Mouse (Mus musculus) G1E (cell line): ENCODE data around the gene Pbx1. TPM values are rescaled to one million over a fixed set of nuclear protein-coding genes. Genes with fewer than 3 reads are reported as not detected.

Experiments used
- ATAC-seq: 2 replicates; pipeline ENCODE4 v1.8.0; 2016; ENCODE audit warnings: mild to moderate bottlenecking; ENCODE audit not compliant: insufficient number of reproducible peaks, poor library complexity, low FRiP score, severe bottlenecking; ENCODE audit errors: extremely low read depth
- DNase-seq: peaks from one replicate; pipeline ENCODE4 v3.0.0; 2012; ENCODE audit warnings: low spot score
- H3K27me3 ChIP-seq: 2 replicates; pipeline ENCODE4 v1.6.1; 2012; ENCODE audit warnings: mild to moderate bottlenecking, low read length, inconsistent platforms; ENCODE audit not compliant: insufficient read depth
- H3K36me3 ChIP-seq: replicated peaks from 2 replicates; pipeline ENCODE3; 2012; ENCODE audit warnings: mild to moderate bottlenecking, inconsistent platforms
- H3K4me1 ChIP-seq: 2 replicates; pipeline ENCODE4 v1.6.1; 2012; ENCODE audit warnings: low read depth, low read length, inconsistent platforms, mixed read lengths; ENCODE audit not compliant: insufficient read depth
- H3K4me3 ChIP-seq: 2 replicates; pipeline ENCODE4 v1.5.1; 2012; ENCODE audit warnings: low read depth, mild to moderate bottlenecking, inconsistent platforms, low read length, moderate library complexity, mixed read lengths
- H3K9me3 ChIP-seq: replicated peaks from 2 replicates; pipeline ENCODE4 v1.6.1; 2012; ENCODE audit warnings: inconsistent platforms
- CTCF ChIP-seq: IDR thresholded peaks from 2 replicates; pipeline ENCODE4 v1.5.1; 2012; ENCODE audit warnings: low read depth, low read length, inconsistent platforms, mixed read lengths
- GATA1 ChIP-seq: IDR thresholded peaks from 2 replicates; pipeline ENCODE4 v1.6.1; 2012; ENCODE audit warnings: borderline replicate concordance, low read length, inconsistent platforms, mixed read lengths
- GATA2 ChIP-seq: IDR thresholded peaks from 2 replicates; pipeline ENCODE4 v1.6.1; 2012; ENCODE audit warnings: low read depth, low read length, inconsistent platforms, borderline replicate concordance
- POLR2AphosphoS5 ChIP-seq: IDR thresholded peaks from 2 replicates; pipeline ENCODE4 v1.6.1; 2012; ENCODE audit warnings: low read depth, low read length, inconsistent platforms; ENCODE audit not compliant: insufficient replicate concordance
- TAL1 ChIP-seq: conservative IDR thresholded peaks from 2 replicates; pipeline ENCODE4 v1.6.1; 2012; ENCODE audit warnings: low read depth, low read length, inconsistent platforms, mixed read lengths
- polyA plus RNA-seq: library from polyadenylated mRNA; stranded (reverse); fragments of >175 nt; gene quantifications from 2 replicates; pipeline ENCODE4 v1.2.3, GENCODE M21; 2012
- total RNA-seq, 2 experiments: library from RNA; stranded (forward) in 1 of 2; stranded (reverse) in 1 of 2; fragments of 200-1000 nt in 1 of 2; fragments of >200 nt in 1 of 2; fragmentation: Nextera tagmentation in 1 of 2; gene quantifications; 2 replicates each; pipeline ENCODE4 v1.2.3; 2014 to 2017

The Pbx1 gene
- total and polyA plus RNA-seq, 3 experiments, result 0.11 to 0.23 TPM; not detected in 1

DNA sequence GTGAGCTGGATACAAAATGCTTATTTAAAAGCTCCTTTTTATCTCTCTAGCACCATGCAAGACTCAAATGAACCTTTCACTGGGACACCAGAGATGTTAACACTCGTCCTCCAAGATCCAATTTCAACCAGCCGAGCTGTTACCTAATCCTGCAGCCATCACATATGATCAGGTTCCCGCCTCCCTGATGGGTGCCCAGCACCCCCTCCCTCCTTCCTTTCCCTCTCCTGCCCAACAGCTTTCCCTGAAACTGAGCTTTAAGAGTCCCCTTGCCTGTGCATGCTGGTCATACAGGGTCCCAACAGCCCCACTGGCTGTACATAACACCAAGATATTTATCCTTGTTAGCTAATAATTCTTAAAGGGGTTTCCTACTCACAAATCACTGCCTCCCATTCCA lies 218.5 kb downstream of the Pbx1 start:
- ATAC-seq (no peak), DNase-seq (no peak)
- Histone ChIP-seq H3K27me3 (no peaks in the 10 kb centered on the region), H3K36me3 (no peaks in the 10 kb centered on the region), H3K4me3 (no peak overlapping the region), H3K9me3 (peaks cover 71% of the 10 kb centered on the region), H3K4me1 (no peaks in the 10 kb centered on the region)
- TF ChIP-seq GATA2 (no peak), POLR2AphosphoS5 (no peak), TAL1 (no peak), GATA1 (no peak), CTCF (no peak)

DNA sequence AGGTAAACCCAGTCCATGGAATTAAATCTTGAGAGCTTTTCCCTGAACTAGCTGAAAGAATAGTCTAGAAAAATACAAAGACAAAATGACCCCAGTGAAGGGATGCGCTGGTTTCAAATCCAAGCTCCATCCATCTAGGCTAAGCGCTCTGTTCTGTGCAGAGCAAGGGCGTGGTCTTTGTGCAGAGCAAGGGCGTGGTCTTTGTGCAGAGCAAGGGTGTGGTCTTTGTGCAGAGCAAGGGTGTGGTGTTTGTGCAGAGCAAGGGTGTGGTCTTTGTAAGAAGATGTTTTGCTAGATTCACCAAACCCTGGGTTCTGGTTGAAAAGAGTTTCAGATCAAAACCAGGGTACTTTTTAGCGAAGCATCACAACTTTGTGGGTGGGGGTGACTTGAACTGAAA lies 221.7 kb downstream of the Pbx1 start:
- no peak overlapping the region for H3K4me3 ChIP-seq
- H3K9me3 ChIP-seq, result peaks cover 69% of the 10 kb centered on the region
- DNase-seq (no peak), ATAC-seq (no peak)
- TF ChIP-seq GATA1 (no peak), TAL1 (no peak), CTCF (no peak), GATA2 (no peak), POLR2AphosphoS5 (no peak)
- H3K27me3 ChIP-seq, result no peaks in the 10 kb centered on the region
- H3K36me3 ChIP-seq, result no peaks in the 10 kb centered on the region
- H3K4me1 ChIP-seq, result no peaks in the 10 kb centered on the region

DNA sequence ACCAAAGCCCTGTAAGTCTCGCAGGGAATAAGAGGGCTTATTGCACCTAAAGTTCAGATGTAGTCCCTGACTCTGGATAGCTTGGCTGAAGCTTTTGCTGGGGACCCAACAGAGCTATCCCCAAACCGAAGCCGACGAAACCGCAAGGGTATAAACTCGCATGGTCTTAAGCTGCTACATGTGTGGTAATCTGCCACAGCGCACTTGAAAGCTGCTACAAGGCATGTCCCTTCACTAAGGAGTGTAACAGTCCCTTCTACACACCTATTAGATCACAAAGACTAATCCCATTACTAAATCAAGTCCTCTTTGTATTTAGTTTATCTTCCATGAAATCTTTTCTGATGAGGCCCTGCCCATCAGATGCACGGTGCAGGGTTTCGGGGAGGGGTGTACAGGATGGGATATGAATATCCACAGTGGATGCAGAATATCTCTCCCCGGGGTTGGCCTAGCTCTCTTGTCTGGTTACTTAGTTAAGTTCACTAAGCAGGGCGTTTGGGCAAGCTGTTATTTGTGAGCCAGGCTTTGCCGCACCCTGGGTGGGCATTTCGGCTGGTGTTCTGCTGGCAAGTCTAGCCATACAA lies 231.4 kb downstream of the Pbx1 start:
- DNase-seq, result no peak
- Histone ChIP-seq H3K9me3 (peaks cover 31% of the 10 kb centered on the region), H3K4me3 (no peak overlapping the region), H3K36me3 (no peaks in the 10 kb centered on the region), H3K4me1 (no peaks in the 10 kb centered on the region), H3K27me3 (no peaks in the 10 kb centered on the region)
- ATAC-seq, result no peak
- no peak for TF ChIP-seq TAL1
- no peak for TF ChIP-seq GATA1
- no peak for TF ChIP-seq GATA2
- no peak for TF ChIP-seq CTCF
- no peak for TF ChIP-seq POLR2AphosphoS5

DNA sequence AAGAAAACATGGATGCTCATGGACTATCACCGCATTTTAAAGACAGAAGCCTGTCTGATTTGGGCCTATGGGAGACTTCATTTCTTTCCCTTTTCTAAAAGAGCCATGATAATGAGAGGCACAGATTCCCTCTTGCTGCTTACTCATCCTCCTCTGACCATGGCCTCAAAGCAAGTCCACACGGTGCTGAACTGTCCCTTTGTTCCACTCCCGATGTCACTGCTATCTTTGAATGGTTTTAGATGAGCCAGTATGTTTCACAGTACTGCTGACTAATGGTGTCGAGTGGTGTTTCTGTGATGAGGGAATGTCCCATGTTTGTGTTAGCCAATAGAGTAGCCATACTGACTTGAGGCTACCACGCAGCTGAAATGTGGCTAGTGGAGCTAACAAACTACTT lies 233.8 kb downstream of the Pbx1 start:
- no peak overlapping the region for H3K4me3 ChIP-seq
- no peaks in the 10 kb centered on the region for H3K4me1 ChIP-seq
- DNase-seq (no peak), ATAC-seq (no peak)
- H3K9me3 ChIP-seq, result peaks cover 27% of the 10 kb centered on the region
- H3K36me3 ChIP-seq, result no peaks in the 10 kb centered on the region
- no peaks in the 10 kb centered on the region for H3K27me3 ChIP-seq
- TF ChIP-seq TAL1 (no peak), GATA2 (no peak), GATA1 (no peak), POLR2AphosphoS5 (no peak), CTCF (no peak)

DNA sequence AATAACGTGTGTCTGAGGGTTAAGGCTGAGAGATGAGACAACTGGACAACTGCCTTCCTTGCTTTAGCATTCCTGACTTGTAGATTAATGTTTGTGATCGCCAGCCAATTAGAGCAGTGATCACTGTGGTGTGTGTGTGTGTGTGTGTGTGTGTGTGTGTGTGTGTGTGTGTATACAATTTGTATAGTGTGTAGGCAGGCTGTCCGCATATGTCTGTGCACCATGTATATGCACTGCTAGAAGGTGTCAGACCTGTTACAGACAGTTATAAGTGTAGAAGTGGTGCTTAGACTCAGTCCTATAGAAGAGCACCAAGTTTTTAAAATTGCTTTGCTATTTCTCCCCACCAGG lies 234.2 kb downstream of the Pbx1 start:
- Histone ChIP-seq H3K4me3 (no peak overlapping the region), H3K36me3 (no peaks in the 10 kb centered on the region)
- DNase-seq, result no peak

DNA sequence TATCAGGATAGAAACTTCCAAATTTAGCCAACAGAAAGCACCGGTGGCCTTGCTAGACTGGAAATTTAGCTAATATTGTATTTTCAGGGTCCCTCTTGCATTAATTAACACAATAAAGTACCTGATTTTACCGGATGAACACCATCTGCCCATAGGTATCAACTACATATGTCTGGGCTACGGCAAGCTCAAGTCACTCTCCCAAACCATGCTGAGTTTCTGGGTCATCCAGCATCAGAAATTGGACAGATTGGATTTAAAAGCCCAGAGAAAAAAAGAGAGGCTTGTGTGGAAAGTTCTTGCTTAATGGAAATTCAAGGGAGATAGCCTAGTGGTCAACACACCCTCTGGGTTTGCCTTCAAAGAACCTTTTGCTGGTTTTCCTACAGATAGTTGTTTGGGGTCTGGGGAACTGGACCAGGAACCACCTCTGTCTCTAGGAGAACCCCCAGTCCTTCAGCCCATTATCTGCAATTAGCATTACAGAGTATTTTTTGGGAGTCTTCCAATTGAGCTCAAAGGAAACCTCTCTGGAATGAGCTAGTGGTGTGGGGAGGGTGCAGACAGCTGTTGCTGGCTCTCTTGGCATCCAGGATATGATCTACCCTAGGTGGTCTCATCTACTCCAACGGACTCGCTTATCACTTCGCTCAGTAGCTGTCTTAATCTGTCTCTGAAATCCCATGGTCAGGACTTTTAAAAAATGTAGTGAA lies 234.7 kb downstream of the Pbx1 start:
- H3K4me1 ChIP-seq, result no peaks in the 10 kb centered on the region
- no peaks in the 10 kb centered on the region for H3K36me3 ChIP-seq
- peaks cover 22% of the 10 kb centered on the region for H3K9me3 ChIP-seq
- ATAC-seq (no peak), DNase-seq (no peak)
- H3K27me3 ChIP-seq, result no peaks in the 10 kb centered on the region
- TF ChIP-seq GATA2 (no peak), TAL1 (no peak), CTCF (no peak), POLR2AphosphoS5 (no peak), GATA1 (no peak)
- no peak overlapping the region for H3K4me3 ChIP-seq

More for the DNA sequence above, 234.2 kb downstream of the Pbx1 start:
- Histone ChIP-seq H3K9me3 (peaks cover 23% of the 10 kb centered on the region), H3K4me1 (no peaks in the 10 kb centered on the region), H3K27me3 (no peaks in the 10 kb centered on the region)
- TF ChIP-seq TAL1 (no peak), GATA2 (no peak), CTCF (no peak), GATA1 (no peak), POLR2AphosphoS5 (no peak)
- ATAC-seq, result no peak

DNA sequence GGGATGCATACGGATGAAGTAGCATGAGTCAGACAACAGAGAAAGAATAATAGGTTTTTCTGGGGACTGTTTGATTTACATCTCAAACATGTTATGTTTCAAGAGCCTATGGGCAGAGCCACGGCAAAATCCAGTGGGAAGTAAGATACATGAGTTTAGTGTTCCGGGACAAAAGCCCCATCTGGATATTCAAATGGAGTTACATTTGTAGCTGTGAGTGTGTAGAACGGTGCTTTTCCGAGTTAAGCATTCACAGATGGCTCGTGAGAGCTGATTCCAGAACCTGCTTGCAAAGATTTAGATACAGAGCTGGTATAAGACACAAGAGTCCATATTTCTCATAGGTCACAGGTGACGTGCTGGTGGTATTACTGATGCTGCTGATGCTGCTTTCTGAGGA lies 238.7 kb downstream of the Pbx1 start:
- Histone ChIP-seq H3K4me3 (no peak overlapping the region), H3K4me1 (no peaks in the 10 kb centered on the region), H3K9me3 (peaks cover 16% of the 10 kb centered on the region), H3K27me3 (no peaks in the 10 kb centered on the region), H3K36me3 (no peaks in the 10 kb centered on the region)
- DNase-seq (no peak), ATAC-seq (no peak)
- TF ChIP-seq POLR2AphosphoS5, result no peak
- TF ChIP-seq GATA1, result no peak
- no peak for TF ChIP-seq TAL1
- TF ChIP-seq GATA2, result no peak
- TF ChIP-seq CTCF, result no peak
